Mouse (Mus musculus) liver, embryonic 14.5 days (tissue): ENCODE data around the gene Purb. TPM values are rescaled to one million over a fixed set of nuclear protein-coding genes. Genes with fewer than 3 reads are reported as not detected.

ENCODE experiments used
- ATAC-seq: fragments of 200-750 bp; cut with Nextera tagmentation; 2 replicates; pipeline ENCODE4 v1.8.0; 2017; ENCODE audit warnings: moderate number of reproducible peaks, mild to moderate bottlenecking, moderate library complexity; ENCODE audit not compliant: insufficient read depth
- DNase-seq, 3 experiments: peaks; one replicate each; pipeline ENCODE4 v3.0.0-alpha.2; 2012 to 2013; ENCODE audit warnings: low read depth in 3 of 3, low spot score in 3 of 3
- H3K27ac ChIP-seq: fragments of 300-500 bp; sonication (generic); 2 replicates; pipeline ENCODE4 v1.5.1; 2014; ENCODE audit warnings: moderate library complexity, mild to moderate bottlenecking, control low read depth, inconsistent platforms
- H3K27me3 ChIP-seq: fragments of 300-500 bp; sonication (generic); 2 replicates; pipeline ENCODE4 v1.6.1; 2014; ENCODE audit warnings: mild to moderate bottlenecking, low read length, moderate library complexity; ENCODE audit not compliant: control insufficient read depth, insufficient read depth
- H3K36me3 ChIP-seq: fragments of 300-500 bp; sonication (generic); replicated peaks from 2 replicates; pipeline ENCODE4 v1.6.1; 2014; ENCODE audit warnings: low read depth; ENCODE audit not compliant: control insufficient read depth, insufficient read depth
- H3K4me1 ChIP-seq, 2 experiments: fragments of 200-500 bp in 1 of 2; fragments of 300-500 bp in 1 of 2; sonication (generic) in 1 of 2; replicated peaks; 2 replicates each; pipeline ENCODE4 v1.6.1; 2012 to 2014; ENCODE audit warnings: antibody characterized with exemption in 1 of 2, inconsistent platforms in 1 of 2, low read length in 1 of 2; ENCODE audit not compliant: control insufficient read depth in 2 of 2, insufficient read depth in 2 of 2
- H3K4me2 ChIP-seq: fragments of 300-500 bp; sonication (generic); 2 replicates; pipeline ENCODE4 v1.6.1; 2014; ENCODE audit warnings: low read depth, mild to moderate bottlenecking, control low read depth, moderate library complexity
- H3K4me3 ChIP-seq, 2 experiments: fragments of 200-500 bp in 1 of 2; fragments of 300-500 bp in 1 of 2; sonication (generic) in 1 of 2; 2 replicates each; pipeline ENCODE4 v1.5.1; 2012 to 2014; ENCODE audit warnings: low read depth in 2 of 2, low read length in 2 of 2, mild to moderate bottlenecking in 2 of 2, control low read depth in 1 of 2, inconsistent platforms in 1 of 2, moderate library complexity in 1 of 2; ENCODE audit not compliant: insufficient read depth in 1 of 2
- H3K9ac ChIP-seq: fragments of 300-500 bp; sonication (generic); replicated peaks from 2 replicates; pipeline ENCODE4 v1.6.1; 2014; ENCODE audit warnings: mild to moderate bottlenecking, control low read depth, moderate library complexity
- H3K9me3 ChIP-seq: fragments of 300-500 bp; sonication (generic); 2 replicates; pipeline ENCODE4 v1.6.1; 2016; ENCODE audit warnings: low read length, mixed read lengths; ENCODE audit not compliant: control insufficient read depth
- CTCF ChIP-seq: IDR thresholded peaks from 2 replicates; pipeline ENCODE4 v1.5.1; 2016; ENCODE audit warnings: antibody characterized with exemption, low read depth, control low read depth
- EP300 ChIP-seq: IDR thresholded peaks from 2 replicates; pipeline ENCODE4 v1.6.1; 2016; ENCODE audit warnings: antibody characterized with exemption, low read depth
- WGBS: fragments of 180-500 bp; shearing (Covaris S2); extraction: QIAGEN DNeasy Blood & Tissue Kit; methylation state at CpG from one replicate; pipeline ENCODE4 v1.1.7; 2014; ENCODE audit not compliant: insufficient replicate concordance; 5-methylcytosine and 5-hydroxymethylcytosine counted together
- polyA plus RNA-seq, 2 experiments: library from polyadenylated mRNA; depleted of rRNA in 1 of 2; stranded (reverse) in 1 of 2; unstranded in 1 of 2; fragments of >200 nt; fragmentation: Nextera tagmentation in 1 of 2; extraction: Ambion mirVana in 1 of 2; gene quantifications; 2 replicates each; pipeline versions ENCODE4 v1.2.1 to v1.2.3; 2012 to 2014

Gene Purb
- polyA plus RNA-seq, 2 experiments: 6.2 TPM

DNA sequence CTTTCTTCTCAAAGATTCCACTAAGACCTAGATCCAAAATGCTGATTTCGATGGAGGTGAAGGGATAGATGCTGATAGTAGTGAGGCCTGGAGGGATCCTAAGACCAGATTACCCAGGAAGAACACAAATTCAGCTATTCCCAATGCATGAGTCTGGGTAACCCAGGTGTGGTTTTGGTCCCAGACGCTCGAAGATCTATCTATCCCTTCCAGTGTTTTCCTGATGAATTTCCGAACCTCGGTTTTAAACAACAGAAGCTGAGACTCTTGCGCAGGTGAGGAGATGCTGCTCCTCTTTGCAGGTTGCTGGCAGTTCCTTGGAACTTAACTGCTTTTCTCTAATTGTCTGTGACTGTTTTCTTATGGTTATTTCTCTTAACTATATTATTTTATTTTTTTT is 1.3 kb downstream of the Purb start:
- Histone ChIP-seq H3K9me3 (no peaks in the 10 kb centered on the region), H3K4me1 (peaks cover 21 to 27% of the 10 kb centered on the region in 2 experiments), H3K4me2 (peak overlapping the region; percentile 93), H3K36me3 (peaks cover 16% of the 10 kb centered on the region), H3K27ac (peak overlapping the region; percentile 79), H3K27me3 (no peaks in the 10 kb centered on the region), H3K4me3 (peak overlapping the region; percentile 83 to 94), H3K9ac (peak overlapping the region; percentile 97)
- ATAC-seq (no peak), DNase-seq (no peak)
- WGBS: 29% methylated on average over 6 of the region's 6 CpGs
- TF ChIP-seq EP300 (no peak), CTCF (no peak)

DNA sequence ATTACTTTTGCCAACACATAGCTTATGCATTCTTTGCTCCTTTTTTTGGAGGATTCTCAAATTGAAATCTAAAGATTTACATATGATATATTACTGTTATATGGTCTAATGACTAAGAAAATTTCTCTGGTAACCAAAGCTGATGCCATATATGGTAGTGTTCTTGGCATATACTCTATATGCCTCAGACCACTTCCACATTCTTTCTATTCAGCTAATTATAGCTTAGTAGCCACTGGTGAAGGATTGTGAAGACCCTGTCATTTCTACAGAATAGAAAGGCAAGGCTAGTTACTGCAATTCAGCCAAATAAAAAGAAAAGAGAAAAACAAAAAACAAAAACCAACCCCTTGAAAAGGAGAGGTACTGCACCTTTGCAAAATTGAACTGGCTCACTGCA is 3.6 kb downstream of the Purb start:
- TF ChIP-seq EP300 (no peak), CTCF (no peak)
- no peak for DNase-seq
- peak overlapping the region; percentile 43 to 94 for H3K4me3 ChIP-seq

GRCm38 (mm10) chr11:6471493-6471892 is 4.2 kb downstream of the Purb start:
- no peaks in the 10 kb centered on the region for H3K9me3 ChIP-seq
- H3K27me3 ChIP-seq: no peaks in the 10 kb centered on the region
- DNase-seq (no peak), ATAC-seq (no peak)
- peaks cover 21 to 24% of the 10 kb centered on the region in 2 experiments for H3K4me1 ChIP-seq
- TF ChIP-seq CTCF (no peak), EP300 (no peak)
- peaks cover 27% of the 10 kb centered on the region for H3K36me3 ChIP-seq
- 33% methylated on average over 1 of the region's 1 CpGs for whole genome bisulfite sequencing
- H3K4me3 ChIP-seq: peak overlapping the region; percentile 30 to 94; a peak in 3 of 4 replicates
- no peak overlapping the region for H3K27ac ChIP-seq
- peak overlapping the region; percentile 93 for H3K4me2 ChIP-seq
- H3K9ac ChIP-seq: peak overlapping the region; percentile 44

More for the DNA sequence above, 3.6 kb downstream of the Purb start:
- Histone ChIP-seq H3K36me3 (peaks cover 22% of the 10 kb centered on the region), H3K9me3 (no peaks in the 10 kb centered on the region), H3K4me1 (peaks cover 21 to 24% of the 10 kb centered on the region in 2 experiments), H3K27me3 (no peaks in the 10 kb centered on the region), H3K9ac (peak overlapping the region; percentile 32), H3K4me2 (peak overlapping the region; percentile 93), H3K27ac (no peak overlapping the region)
- no peak for ATAC-seq

- WGBS: 77% methylated on average over 2 of the region's 2 CpGs
- H3K9me3 ChIP-seq: no peaks in the 10 kb centered on the region
- H3K27ac ChIP-seq: no peak overlapping the region
- H3K9ac ChIP-seq: no peak overlapping the region
- no peak for ATAC-seq
- peaks cover 21 to 24% of the 10 kb centered on the region in 2 experiments for H3K4me1 ChIP-seq
- no peak for TF ChIP-seq EP300
- TF ChIP-seq CTCF: no peak
- peaks cover 31% of the 10 kb centered on the region for H3K36me3 ChIP-seq
- H3K4me2 ChIP-seq: peak overlapping the region; percentile 93
- H3K4me3 ChIP-seq: peak overlapping the region in 1 of 2 experiments; percentile 94; a peak in 3 of 4 replicates
- no peak for DNase-seq
- no peaks in the 10 kb centered on the region for H3K27me3 ChIP-seq
Observed at GRCm38 (mm10) chr11:6471054-6471453, 4.7 kb downstream of the Purb start.

- TF ChIP-seq EP300 (no peak), CTCF (no peak)
- 73% methylated on average over 2 of the region's 2 CpGs for WGBS
- H3K27ac ChIP-seq: no peak overlapping the region
- ATAC-seq (no peak), DNase-seq (no peak)
- H3K4me2 ChIP-seq: no peak overlapping the region
- no peaks in the 10 kb centered on the region for H3K27me3 ChIP-seq
- no peaks in the 10 kb centered on the region for H3K9me3 ChIP-seq
- no peak overlapping the region for H3K4me3 ChIP-seq
- H3K4me1 ChIP-seq: peaks cover 12 to 15% of the 10 kb centered on the region in 2 experiments
- H3K36me3 ChIP-seq: peaks cover 26% of the 10 kb centered on the region
- H3K9ac ChIP-seq: no peak overlapping the region
Observed at GRCm38 (mm10) chr11:6468541-6468940, 7.2 kb downstream of the Purb start.
